8 mouse cellular contexts compared by ENCODE assay signal in the genomic region with DNA sequence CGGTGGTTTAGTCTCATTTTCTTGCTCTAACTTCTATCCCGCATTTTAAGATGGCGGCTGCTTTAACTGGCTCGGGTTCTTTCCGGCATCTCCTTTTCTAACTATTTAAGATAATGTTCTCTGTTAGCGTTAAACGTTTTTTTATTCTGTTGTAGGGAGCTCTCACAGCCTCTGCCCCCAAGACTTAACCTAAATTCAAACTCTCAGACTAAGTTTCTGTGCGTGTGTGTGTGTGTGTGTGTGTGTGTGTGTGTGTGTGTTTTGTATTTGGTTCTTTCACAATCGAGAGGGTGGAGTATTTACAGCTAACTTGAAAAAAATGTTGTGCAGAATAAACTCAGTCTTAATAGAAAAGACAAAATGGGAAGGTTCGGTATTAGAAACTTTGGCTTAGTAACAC. TPM values are rescaled to one million over a fixed set of nuclear protein-coding genes. Genes with fewer than 3 reads are reported as not detected.
A peak's percentile ranks its signal among the peaks of the same experiment; 100 is the strongest.
DNase-seq lines count a peak whose midpoint lies in the region; ATAC-seq lines count a peak whose summit lies in the region.

No protein-coding gene starts in this region.

- DNase-seq in kidney, postnatal 10 days, result no peak
- DNase-seq in NIH3T3 (ENCODE audit: low read depth), result peak; percentile 54
- no peak for DNase-seq in embryo, embryonic 10.5 days (ENCODE audit: low spot score)
- no peak for DNase-seq in frontal cortex, postnatal 10 days (ENCODE audit: low spot score in 2 of 2)
- DNase-seq in testis, postnatal 14 days (ENCODE audit: low spot score), result no peak

- no peak overlapping the region; the same call in 1 of the 2 replicates for H3K27ac ChIP-seq in kidney, embryonic 15.5 days
- no peak overlapping the region for H3K27ac ChIP-seq in forebrain, embryonic 15.5 days (replicated peaks)
- H3K27ac ChIP-seq in liver, embryonic 16.5 days (ENCODE audit: low read length), result peak overlapping the region; percentile 100

- no peaks in the 10 kb centered on the region for H3K27me3 ChIP-seq in kidney, embryonic 15.5 days
- no peaks in the 10 kb centered on the region for H3K27me3 ChIP-seq in forebrain, embryonic 15.5 days
- no peaks in the 10 kb centered on the region for H3K27me3 ChIP-seq in liver, embryonic 16.5 days (ENCODE audit: control insufficient read depth, insufficient read depth, low read depth, low read length)

- H3K4me1 ChIP-seq in kidney, embryonic 15.5 days, result peaks cover 23% of the 10 kb centered on the region
- peaks cover 48% of the 10 kb centered on the region for H3K4me1 ChIP-seq in forebrain, embryonic 15.5 days
- peaks cover 14% of the 10 kb centered on the region for H3K4me1 ChIP-seq in liver, embryonic 16.5 days (ENCODE audit: control insufficient read depth, low read depth, low read length)

- peak overlapping the region; percentile 67 for H3K4me2 ChIP-seq in kidney, embryonic 15.5 days
- H3K4me2 ChIP-seq in forebrain, embryonic 15.5 days (replicated peaks), result peak overlapping the region; percentile 89
- peak overlapping the region; percentile 58 for H3K4me2 ChIP-seq in liver, embryonic 16.5 days (ENCODE audit: low read depth, low read length)

- H3K36me3 ChIP-seq in kidney, embryonic 15.5 days, result peaks cover 18% of the 10 kb centered on the region
- peaks cover 2% of the 10 kb centered on the region; the same call in 1 of the 2 replicates for H3K36me3 ChIP-seq in forebrain, embryonic 15.5 days
- H3K36me3 ChIP-seq in liver, embryonic 16.5 days (ENCODE audit: control insufficient read depth, insufficient read depth), result no peaks in the 10 kb centered on the region; the same call in 1 of the 2 replicates

- WGBS in kidney, embryonic 15.5 days, result 35% methylated on average over 10 of the region's 10 CpGs
- WGBS in forebrain, embryonic 15.5 days, result 35% methylated on average over 10 of the region's 10 CpGs
- WGBS in liver, embryonic 16.5 days (ENCODE audit: insufficient replicate concordance), result 22% methylated on average over 10 of the region's 10 CpGs

- no peak for ATAC-seq in kidney, embryonic 15.5 days (replicated peaks; ENCODE audit: low FRiP score)
- ATAC-seq in forebrain, embryonic 15.5 days (replicated peaks), result no peak
- no peak for ATAC-seq in liver, embryonic 16.5 days (ENCODE audit: low read depth)

- H3K9ac ChIP-seq in kidney, embryonic 15.5 days, result peak overlapping the region; percentile 96
- peak overlapping the region; percentile 95; the same call in 1 of the 2 replicates for H3K9ac ChIP-seq in forebrain, embryonic 15.5 days (replicated peaks)
- H3K9ac ChIP-seq in liver, embryonic 16.5 days (ENCODE audit: low read depth, low read length), result peak overlapping the region; percentile 99

- H3K4me3 ChIP-seq in kidney, embryonic 15.5 days (replicated peaks), result peak overlapping the region; percentile 81
- peak overlapping the region; percentile 87 for H3K4me3 ChIP-seq in forebrain, embryonic 15.5 days
- peak overlapping the region; percentile 95 for H3K4me3 ChIP-seq in liver, embryonic 16.5 days (ENCODE audit: low read depth, low read length)

- no peaks in the 10 kb centered on the region for H3K9me3 ChIP-seq in kidney, embryonic 15.5 days (replicated peaks)
- H3K9me3 ChIP-seq in forebrain, embryonic 15.5 days, result no peaks in the 10 kb centered on the region
- H3K9me3 ChIP-seq in liver, embryonic 16.5 days (replicated peaks; ENCODE audit: control insufficient read depth, low read length), result no peaks in the 10 kb centered on the region

RNA-seq across cellular contexts. Expression of a gene that starts 2.7 kb away (rescaled TPM):
- 512 and 532 TPM in 2 replicates for polyA plus RNA-seq in kidney, embryonic 15.5 days (2015; fragmentation: Nextera tagmentation; extraction: Ambion mirVana)
- polyA plus RNA-seq in forebrain, embryonic 15.5 days (2015; fragmentation: Nextera tagmentation; extraction: Ambion mirVana), result 384 and 388 TPM in 2 replicates
- polyA plus RNA-seq in liver, embryonic 16.5 days (2015; fragmentation: Nextera tagmentation; extraction: Ambion mirVana), result 233 and 242 TPM in 2 replicates

RNA-seq across cellular contexts. Expression of a gene that starts 16.9 kb away (rescaled TPM):
- 68.8 and 77.6 TPM in 2 replicates for polyA plus RNA-seq in kidney, embryonic 15.5 days (2015; fragmentation: Nextera tagmentation; extraction: Ambion mirVana)
- 65.4 and 71.4 TPM in 2 replicates for polyA plus RNA-seq in forebrain, embryonic 15.5 days (2015; fragmentation: Nextera tagmentation; extraction: Ambion mirVana)
- polyA plus RNA-seq in liver, embryonic 16.5 days (2015; fragmentation: Nextera tagmentation; extraction: Ambion mirVana), result 25.6 and 29.2 TPM in 2 replicates

RNA-seq across cellular contexts. Expression of a gene that starts 44.8 kb away (rescaled TPM):
- 24.2 and 27.3 TPM in 2 replicates for polyA plus RNA-seq in kidney, embryonic 15.5 days (2015; fragmentation: Nextera tagmentation; extraction: Ambion mirVana)
- polyA plus RNA-seq in forebrain, embryonic 15.5 days (2015; fragmentation: Nextera tagmentation; extraction: Ambion mirVana), result 3.3 and 3.9 TPM in 2 replicates
- 6.6 and 7.2 TPM in 2 replicates for polyA plus RNA-seq in liver, embryonic 16.5 days (2015; fragmentation: Nextera tagmentation; extraction: Ambion mirVana)
